Mouse (Mus musculus): ENCODE results near the gene Tmem164. TPM values are rescaled to one million over a fixed set of nuclear protein-coding genes. Genes with fewer than 3 reads are reported as not detected.

Gene Tmem164
- polyA plus RNA-seq, 1 experiment from 2014 or later: 14.3 TPM

- Histone ChIP-seq H3K27me3 (replicated peaks; ENCODE audit: control insufficient read depth, insufficient read depth, low read length) (no peaks in the 10 kb centered on the region), H3K9me3 (ENCODE audit: control insufficient read depth) (no peaks in the 10 kb centered on the region), H3K4me3 (ENCODE audit: low read depth, low read length) (no peak overlapping the region), H3K4me1 (replicated peaks; ENCODE audit: control insufficient read depth, insufficient read depth, low read length) (no peaks in the 10 kb centered on the region), H3K4me2 (replicated peaks; ENCODE audit: low read depth) (no peak overlapping the region), H3K36me3 (ENCODE audit: control insufficient read depth, insufficient read depth) (no peaks in the 10 kb centered on the region), H3K9ac (ENCODE audit: low read depth, low read length) (no peak overlapping the region), H3K27ac (ENCODE audit: low read depth, low read length) (no peak overlapping the region)
- ATAC-seq: no peak
- no peak for TF ChIP-seq CTCF (IDR thresholded peaks at IDR 0.05; ENCODE audit: low read depth)
- 77% methylated on average over 3 of the region's 3 CpGs for WGBS
These were observed 34.8 kb downstream of the Tmem164 start for GRCm38 (mm10) chrX:142716014-142716413.

- no peak for ATAC-seq
- H3K4me2 ChIP-seq (replicated peaks; ENCODE audit: low read depth): no peak overlapping the region
- H3K27me3 ChIP-seq (replicated peaks; ENCODE audit: control insufficient read depth, insufficient read depth, low read length): no peaks in the 10 kb centered on the region
- H3K4me1 ChIP-seq (replicated peaks; ENCODE audit: control insufficient read depth, insufficient read depth, low read length): no peaks in the 10 kb centered on the region
- TF ChIP-seq CTCF (IDR thresholded peaks at IDR 0.05; ENCODE audit: low read depth): no peak
- H3K9ac ChIP-seq (ENCODE audit: low read depth, low read length): no peak overlapping the region
- WGBS: 77% methylated on average over 9 of the region's 9 CpGs
- no peak overlapping the region for H3K27ac ChIP-seq (ENCODE audit: low read depth, low read length)
- no peaks in the 10 kb centered on the region for H3K9me3 ChIP-seq (ENCODE audit: control insufficient read depth)
- H3K4me3 ChIP-seq (ENCODE audit: low read depth, low read length): no peak overlapping the region
- no peaks in the 10 kb centered on the region for H3K36me3 ChIP-seq (ENCODE audit: control insufficient read depth, insufficient read depth)
These were observed 36.8 kb downstream of the Tmem164 start for GRCm38 (mm10) chrX:142717958-142718478.

GRCm38 (mm10) chrX:142718759-142719158, 37.6 kb downstream of the Tmem164 start:
- no peaks in the 10 kb centered on the region for H3K36me3 ChIP-seq (ENCODE audit: control insufficient read depth, insufficient read depth)
- H3K4me2 ChIP-seq (replicated peaks; ENCODE audit: low read depth): no peak overlapping the region
- H3K27me3 ChIP-seq (replicated peaks; ENCODE audit: control insufficient read depth, insufficient read depth, low read length): no peaks in the 10 kb centered on the region
- H3K4me3 ChIP-seq (ENCODE audit: low read depth, low read length): no peak overlapping the region
- H3K4me1 ChIP-seq (replicated peaks; ENCODE audit: control insufficient read depth, insufficient read depth, low read length): no peaks in the 10 kb centered on the region
- WGBS: 82% methylated on average over 4 of the region's 4 CpGs
- H3K9ac ChIP-seq (ENCODE audit: low read depth, low read length): no peak overlapping the region
- H3K27ac ChIP-seq (ENCODE audit: low read depth, low read length): no peak overlapping the region
- no peaks in the 10 kb centered on the region for H3K9me3 ChIP-seq (ENCODE audit: control insufficient read depth)
- no peak for ATAC-seq
- TF ChIP-seq CTCF (IDR thresholded peaks at IDR 0.05; ENCODE audit: low read depth): no peak

- H3K27ac ChIP-seq (ENCODE audit: low read depth, low read length): no peak overlapping the region
- H3K36me3 ChIP-seq (ENCODE audit: control insufficient read depth, insufficient read depth): no peaks in the 10 kb centered on the region
- no peaks in the 10 kb centered on the region for H3K27me3 ChIP-seq (replicated peaks; ENCODE audit: control insufficient read depth, insufficient read depth, low read length)
- H3K9me3 ChIP-seq (ENCODE audit: control insufficient read depth): no peaks in the 10 kb centered on the region
- no peak overlapping the region for H3K4me3 ChIP-seq (ENCODE audit: low read depth, low read length)
- TF ChIP-seq CTCF (IDR thresholded peaks at IDR 0.05; ENCODE audit: low read depth): no peak
- H3K9ac ChIP-seq (ENCODE audit: low read depth, low read length): no peak overlapping the region
- ATAC-seq: 0 out of 2 replicates have a peak, but pooled peaks have one; percentile 38
- H3K4me2 ChIP-seq (replicated peaks; ENCODE audit: low read depth): no peak overlapping the region
- 65% methylated on average over 3 of the region's 3 CpGs for WGBS
- no peaks in the 10 kb centered on the region for H3K4me1 ChIP-seq (replicated peaks; ENCODE audit: control insufficient read depth, insufficient read depth, low read length)
These were observed 40.7 kb downstream of the Tmem164 start for GRCm38 (mm10) chrX:142721897-142722296.

GRCm38 (mm10) chrX:142724203-142724602, 43.0 kb downstream of the Tmem164 start:
- 60% methylated on average over 2 of the region's 2 CpGs for WGBS
- Histone ChIP-seq H3K9ac (ENCODE audit: low read depth, low read length) (no peak overlapping the region), H3K9me3 (ENCODE audit: control insufficient read depth) (no peaks in the 10 kb centered on the region), H3K36me3 (ENCODE audit: control insufficient read depth, insufficient read depth) (no peaks in the 10 kb centered on the region), H3K27ac (ENCODE audit: low read depth, low read length) (no peak overlapping the region), H3K4me1 (replicated peaks; ENCODE audit: control insufficient read depth, insufficient read depth, low read length) (no peaks in the 10 kb centered on the region), H3K4me3 (ENCODE audit: low read depth, low read length) (no peak overlapping the region), H3K27me3 (replicated peaks; ENCODE audit: control insufficient read depth, insufficient read depth, low read length) (no peaks in the 10 kb centered on the region), H3K4me2 (replicated peaks; ENCODE audit: low read depth) (no peak overlapping the region)
- TF ChIP-seq CTCF (IDR thresholded peaks at IDR 0.05; ENCODE audit: low read depth): no peak
- no peak for ATAC-seq

GRCm38 (mm10) chrX:142725571-142725970, 44.4 kb downstream of the Tmem164 start:
- 79% methylated on average over 2 of the region's 2 CpGs for WGBS
- Histone ChIP-seq H3K4me1 (replicated peaks; ENCODE audit: control insufficient read depth, insufficient read depth, low read length) (no peaks in the 10 kb centered on the region), H3K27ac (ENCODE audit: low read depth, low read length) (no peak overlapping the region), H3K4me2 (replicated peaks; ENCODE audit: low read depth) (no peak overlapping the region), H3K27me3 (replicated peaks; ENCODE audit: control insufficient read depth, insufficient read depth, low read length) (no peaks in the 10 kb centered on the region), H3K9me3 (ENCODE audit: control insufficient read depth) (no peaks in the 10 kb centered on the region), H3K9ac (ENCODE audit: low read depth, low read length) (no peak overlapping the region), H3K4me3 (ENCODE audit: low read depth, low read length) (no peak overlapping the region), H3K36me3 (ENCODE audit: control insufficient read depth, insufficient read depth) (no peaks in the 10 kb centered on the region)
- ATAC-seq: no peak
- no peak for TF ChIP-seq CTCF (IDR thresholded peaks at IDR 0.05; ENCODE audit: low read depth)

- Histone ChIP-seq H3K9me3 (ENCODE audit: control insufficient read depth) (no peaks in the 10 kb centered on the region), H3K4me3 (ENCODE audit: low read depth, low read length) (no peak overlapping the region), H3K27ac (ENCODE audit: low read depth, low read length) (no peak overlapping the region)
These were observed 45.1 kb downstream of the Tmem164 start for GRCm38 (mm10) chrX:142726311-142726710.

More at GRCm38 (mm10) chrX:142726311-142726710, 45.1 kb downstream of the Tmem164 start:
- no peak for ATAC-seq
- WGBS: 73% methylated on average over 2 of the region's 2 CpGs
- Histone ChIP-seq H3K9ac (ENCODE audit: low read depth, low read length) (no peak overlapping the region), H3K4me1 (replicated peaks; ENCODE audit: control insufficient read depth, insufficient read depth, low read length) (no peaks in the 10 kb centered on the region), H3K4me2 (replicated peaks; ENCODE audit: low read depth) (no peak overlapping the region), H3K36me3 (ENCODE audit: control insufficient read depth, insufficient read depth) (no peaks in the 10 kb centered on the region), H3K27me3 (replicated peaks; ENCODE audit: control insufficient read depth, insufficient read depth, low read length) (no peaks in the 10 kb centered on the region)
- no peak for TF ChIP-seq CTCF (IDR thresholded peaks at IDR 0.05; ENCODE audit: low read depth)

All from intestine, postnatal 0 days (tissue).